Comparison of ENCODE assay signal across 8 mouse cellular contexts in genomic region chr2:132689569-132690231, GRCm38 (mm10). TPM values are rescaled to one million over a fixed set of nuclear protein-coding genes. Genes with fewer than 3 reads are reported as not detected.
A peak's percentile ranks its signal among the peaks of the same experiment; 100 is the strongest.
DNase-seq lines count a peak whose midpoint lies in the region; ATAC-seq and TF ChIP-seq lines count a peak whose summit lies in the region.

No protein-coding gene starts in this region.

- WGBS in limb, embryonic 15.5 days: 68% methylated on average over 15 of the region's 15 CpGs
- 88% methylated on average over 15 of the region's 15 CpGs for WGBS in limb, embryonic 10.5 days

- H3K4me1 ChIP-seq in limb, embryonic 15.5 days: peaks cover 17% of the 10 kb centered on the region
- no peaks in the 10 kb centered on the region for H3K4me1 ChIP-seq in limb, embryonic 10.5 days

- no peak for DNase-seq in limb, embryonic 10.5 days (ENCODE audit: low spot score)
- DNase-seq in adrenal gland, postnatal 25 days: peak; percentile 38
- peak; percentile 43 for DNase-seq in frontal cortex, postnatal 14 days (ENCODE audit: low spot score in 2 of 2)
- peak; percentile 20 to 36 for DNase-seq in layer of hippocampus, adult 2 months (ENCODE audit: low spot score in 2 of 2)
- peak; percentile 57 to 72 for DNase-seq in right cerebral cortex, adult 2 months (ENCODE audit: low spot score in 2 of 2)
- DNase-seq in urinary bladder, postnatal 25 days (ENCODE audit: low spot score): no peak
- DNase-seq in urinary bladder, postnatal 4 days (ENCODE audit: low spot score in 2 of 2): no peak

- H3K27ac ChIP-seq in limb, embryonic 15.5 days: peak overlapping the region; percentile 24; the same call in 1 of the 2 replicates
- H3K27ac ChIP-seq in limb, embryonic 10.5 days: no peak overlapping the region
- H3K27ac ChIP-seq in layer of hippocampus, adult 2 months: peak overlapping the region; percentile 88

- no peak for TF ChIP-seq CTCF in layer of hippocampus, adult 2 months (conservative IDR thresholded peaks at IDR 0.05)

- H3K4me3 ChIP-seq in limb, embryonic 15.5 days: no peak overlapping the region
- H3K4me3 ChIP-seq in limb, embryonic 10.5 days: no peak overlapping the region
- H3K4me3 ChIP-seq in layer of hippocampus, adult 2 months: no peak overlapping the region

- H3K9me3 ChIP-seq in limb, embryonic 15.5 days: no peaks in the 10 kb centered on the region
- no peaks in the 10 kb centered on the region for H3K9me3 ChIP-seq in limb, embryonic 10.5 days (replicated peaks)

- no peak overlapping the region for H3K9ac ChIP-seq in limb, embryonic 15.5 days

- no peak for ATAC-seq in limb, embryonic 15.5 days (ENCODE audit: insufficient number of reproducible peaks, low FRiP score, low TSS enrichment, low read depth)

- H3K36me3 ChIP-seq in limb, embryonic 15.5 days: no peaks in the 10 kb centered on the region
- peaks cover 2% of the 10 kb centered on the region; the same call in 1 of the 2 replicates for H3K36me3 ChIP-seq in limb, embryonic 10.5 days

- no peak overlapping the region for H3K4me2 ChIP-seq in limb, embryonic 15.5 days

- H3K27me3 ChIP-seq in limb, embryonic 15.5 days: no peaks in the 10 kb centered on the region
- no peaks in the 10 kb centered on the region for H3K27me3 ChIP-seq in limb, embryonic 10.5 days (ENCODE audit: low read depth, poor library complexity, severe bottlenecking)

RNA-seq across cellular contexts. Expression of gene Shld1, which starts 3.0 kb away (rescaled TPM):
- polyA plus RNA-seq in limb, embryonic 15.5 days (2015; fragmentation: Nextera tagmentation; extraction: Ambion mirVana): 14.0 and 16.9 TPM in 2 replicates
- polyA plus RNA-seq in limb, embryonic 10.5 days (2016; fragmentation: Nextera tagmentation; extraction: Ambion mirVana): 16.6 and 17.0 TPM in 2 replicates
- total RNA-seq in adrenal gland, postnatal 25 days (2021): 8.8 and 13.8 TPM in 2 replicates
- 10 to 100 TPM in 1 of 2 experiments, 1 to 10 TPM in 1; 9.7 to 11.0 TPM for total RNA-seq in layer of hippocampus, adult 2 months (2021)

Comparison
In these comparisons a context has a peak if more than half of its experiments do, and no peak if none do; other contexts are left out.
1. DNase-seq: peak in adrenal gland, postnatal 25 days (single experiment), frontal cortex, postnatal 14 days (2 of 2), layer of hippocampus, adult 2 months (2 of 2) and right cerebral cortex, adult 2 months (2 of 2); none in limb, embryonic 10.5 days (single experiment), urinary bladder, postnatal 25 days (single experiment) and urinary bladder, postnatal 4 days (0 of 2).